Mouse (Mus musculus) thymus, postnatal 0 days (tissue): Measurements from ENCODE around the gene Csf3r. TPM values are rescaled to one million over a fixed set of nuclear protein-coding genes. Genes with fewer than 3 reads are reported as not detected.
A peak's percentile ranks its signal among the peaks of the same experiment; 100 is the strongest.
"Not testable (repeated sequence)": the region's sequence is repeated elsewhere in the genome, so short reads cannot be mapped to it uniquely, and the experiment has no call there.

Source experiments
- DNase-seq: peaks from one replicate; pipeline ENCODE4 v3.0.0-alpha.2; 2015; ENCODE audit warnings: low spot score
- polyA plus RNA-seq: library from polyadenylated mRNA; unstranded; fragments of >200 nt; fragmentation: Nextera tagmentation; extraction: Ambion mirVana; gene quantifications from 2 replicates; pipeline ENCODE4 v1.2.1, GENCODE M21; 2015

Gene Csf3r
- polyA plus RNA-seq, result 0.43 and 0.48 TPM in 2 replicates

GRCm38 (mm10) chr4:126024303-126024900, at the start of gene Csf3r:
Gene Csf3r (plus strand): TSS chr4:126024550.
- no peak for DNase-seq

GRCm38 (mm10) chr4:125977768-125978167, 46.6 kb upstream of the Csf3r start:
- no peak for DNase-seq

GRCm38 (mm10) chr4:125983279-125983678, 41.1 kb upstream of the Csf3r start:
- no peak for DNase-seq

GRCm38 (mm10) chr4:125985703-125986102, 38.6 kb upstream of the Csf3r start:
- not testable (repeated sequence) for DNase-seq

- no peak for DNase-seq
Measured at GRCm38 (mm10) chr4:125987071-125987470, 37.3 kb upstream of the Csf3r start.

- DNase-seq, result no peak
Measured at GRCm38 (mm10) chr4:125989061-125989460, 35.3 kb upstream of the Csf3r start.

GRCm38 (mm10) chr4:125990143-125990542, 34.2 kb upstream of the Csf3r start:
- peak; percentile 57 for DNase-seq

- no peak for DNase-seq
Measured at GRCm38 (mm10) chr4:125992206-125992605, 32.1 kb upstream of the Csf3r start.

- DNase-seq, result no peak
Measured at GRCm38 (mm10) chr4:125992906-125993305, 31.4 kb upstream of the Csf3r start.

- peak; percentile 16 for DNase-seq
Measured at GRCm38 (mm10) chr4:125996576-125996975, 27.8 kb upstream of the Csf3r start.

GRCm38 (mm10) chr4:125997826-125998225, 26.5 kb upstream of the Csf3r start:
- no peak for DNase-seq

- no peak for DNase-seq
Measured at GRCm38 (mm10) chr4:126001311-126002199, 22.8 kb upstream of the Csf3r start.

GRCm38 (mm10) chr4:126017676-126018332, 6.5 kb upstream of the Csf3r start:
- no peak for DNase-seq

- DNase-seq, result no peak
Measured at GRCm38 (mm10) chr4:126018966-126019538, 5.3 kb upstream of the Csf3r start.

GRCm38 (mm10) chr4:126025801-126026200, 1.5 kb downstream of the Csf3r start:
- DNase-seq, result no peak

GRCm38 (mm10) chr4:126027980-126028379, 3.6 kb downstream of the Csf3r start:
- DNase-seq, result no peak

GRCm38 (mm10) chr4:126029042-126029441, 4.7 kb downstream of the Csf3r start:
- no peak for DNase-seq

- no peak for DNase-seq
Measured at GRCm38 (mm10) chr4:126030705-126031104, 6.4 kb downstream of the Csf3r start.

- no peak for DNase-seq
Measured at GRCm38 (mm10) chr4:126035413-126035812, 11.1 kb downstream of the Csf3r start.

- DNase-seq, result peak; percentile 76
Measured at GRCm38 (mm10) chr4:126046851-126047585, 22.7 kb downstream of the Csf3r start, which contains the start of gene Mrps15. Gene Mrps15 (plus strand): TSS chr4:126046925.

GRCm38 (mm10) chr4:126051617-126052016, 27.3 kb downstream of the Csf3r start:
- no peak for DNase-seq
